Mouse (Mus musculus) heart, embryonic 11.5 days (tissue): ENCODE measurements around the gene Clk2. TPM values are rescaled to one million over a fixed set of nuclear protein-coding genes. Genes with fewer than 3 reads are reported as not detected.
"Not testable (repeated sequence)": the region's sequence is repeated elsewhere in the genome, so short reads cannot be mapped to it uniquely, and the experiment has no call there.

ENCODE experiments used
- ATAC-seq: fragments of 200-750 bp; cut with Nextera tagmentation; replicated peaks from 2 replicates; pipeline ENCODE4 v1.8.0; 2017; ENCODE audit warnings: moderate library complexity; ENCODE audit not compliant: insufficient number of reproducible peaks, low FRiP score, low TSS enrichment
- H3K27ac ChIP-seq: fragments of 300-500 bp; sonication (generic); 2 replicates; pipeline ENCODE4 v1.5.1; 2014; ENCODE audit warnings: mild to moderate bottlenecking, low read depth, low read length
- H3K27me3 ChIP-seq: fragments of 300-500 bp; sonication (generic); 2 replicates; pipeline ENCODE4 v1.6.1; 2014; ENCODE audit warnings: mild to moderate bottlenecking, low read length, mixed read lengths; ENCODE audit not compliant: control insufficient read depth, insufficient read depth
- H3K36me3 ChIP-seq: fragments of 300-500 bp; sonication (generic); 2 replicates; pipeline ENCODE4 v1.6.1; 2014; ENCODE audit warnings: mild to moderate bottlenecking, low read length, moderate library complexity, mixed read lengths; ENCODE audit not compliant: control insufficient read depth, insufficient read depth
- H3K4me1 ChIP-seq: fragments of 300-500 bp; sonication (generic); 2 replicates; pipeline ENCODE4 v1.6.1; 2014; ENCODE audit warnings: low read length; ENCODE audit not compliant: control insufficient read depth, insufficient read depth
- H3K4me2 ChIP-seq: fragments of 300-500 bp; sonication (generic); 2 replicates; pipeline ENCODE4 v1.6.1; 2014; ENCODE audit warnings: mild to moderate bottlenecking, moderate library complexity
- H3K4me3 ChIP-seq: fragments of 300-500 bp; sonication (generic); 2 replicates; pipeline ENCODE4 v1.5.1; 2014; ENCODE audit warnings: low read depth, low read length
- H3K9ac ChIP-seq: fragments of 300-500 bp; sonication (generic); 2 replicates; pipeline ENCODE4 v1.6.1; 2014; ENCODE audit warnings: mild to moderate bottlenecking, low read depth, low read length, moderate library complexity
- H3K9me3 ChIP-seq: fragments of 300-500 bp; sonication (generic); replicated peaks from 2 replicates; pipeline ENCODE4 v1.6.1; 2016; ENCODE audit warnings: low read length; ENCODE audit not compliant: control insufficient read depth
- WGBS: fragments of 180-500 bp; shearing (Covaris S2); extraction: QIAGEN DNeasy Blood & Tissue Kit; methylation state at CpG from one replicate; pipeline ENCODE4 v1.1.7; 2014; ENCODE audit not compliant: insufficient replicate concordance; 5-methylcytosine and 5-hydroxymethylcytosine counted together
- polyA plus RNA-seq: library from polyadenylated mRNA; unstranded; fragments of >200 nt; fragmentation: Nextera tagmentation; extraction: Ambion mirVana; gene quantifications from 2 replicates; pipeline ENCODE4 v1.2.1, GENCODE M21; 2014

Gene Clk2
- polyA plus RNA-seq, 1 experiment from 2014 or later = 20.1 TPM

- no peak for ATAC-seq
- Histone ChIP-seq H3K27ac (peak within 1 kb of the TSS; percentile 97), H3K27me3 (no peaks in the 10 kb centered on the region), H3K9me3 (no peaks in the 10 kb centered on the region), H3K36me3 (peaks cover 3% of the 10 kb centered on the region; the same call in 1 of the 2 replicates), H3K4me2 (peak within 1 kb of the TSS; percentile 66), H3K4me1 (peaks cover 31% of the 10 kb centered on the region), H3K9ac (peak within 1 kb of the TSS; percentile 82), H3K4me3 (peak within 1 kb of the TSS; percentile 77)
- under 1% methylated on average over 18 of the region's 19 CpGs for WGBS
Observed at GRCm38 (mm10) chr3:89214681-89215411, 50.3 kb downstream of the Clk2 start, which contains the start of gene Thbs3. TSS of gene Thbs3 (plus strand) at chr3:89215180.

- Histone ChIP-seq H3K4me2 (peak overlapping the region; percentile 66), H3K9ac (peak overlapping the region; percentile 82), H3K4me3 (peak overlapping the region; percentile 77), H3K27ac (no peak overlapping the region), H3K27me3 (no peaks in the 10 kb centered on the region), H3K36me3 (peaks cover 2% of the 10 kb centered on the region; the same call in 1 of the 2 replicates), H3K9me3 (no peaks in the 10 kb centered on the region), H3K4me1 (peaks cover 30% of the 10 kb centered on the region)
- WGBS = 0% methylated on average over 6 of the region's 6 CpGs
- ATAC-seq = no peak
Observed at GRCm38 (mm10) chr3:89215853-89216252, 51.3 kb downstream of the Clk2 start.

GRCm38 (mm10) chr3:89216407-89216806, 51.8 kb downstream of the Clk2 start:
- ATAC-seq, H3K4me2 ChIP-seq, H3K27ac ChIP-seq, H3K9ac ChIP-seq, H3K36me3 ChIP-seq, H3K9me3 ChIP-seq, H3K27me3 ChIP-seq, H3K4me3 ChIP-seq: not testable (repeated sequence)
- peaks cover 26% of the 10 kb centered on the region for H3K4me1 ChIP-seq
- 64% methylated on average over 7 of the region's 7 CpGs for whole genome bisulfite sequencing

- Histone ChIP-seq H3K4me1 (peaks cover 20% of the 10 kb centered on the region), H3K4me2 (no peak overlapping the region), H3K27ac (no peak overlapping the region), H3K4me3 (no peak overlapping the region), H3K9me3 (no peaks in the 10 kb centered on the region), H3K36me3 (no peaks in the 10 kb centered on the region), H3K9ac (no peak overlapping the region), H3K27me3 (no peaks in the 10 kb centered on the region)
- ATAC-seq = no peak
- 79% methylated on average over 1 of the region's 1 CpGs for WGBS
Observed at GRCm38 (mm10) chr3:89218271-89218670, 53.7 kb downstream of the Clk2 start.

- H3K36me3 ChIP-seq = no peaks in the 10 kb centered on the region
- no peak for ATAC-seq
- no peaks in the 10 kb centered on the region for H3K9me3 ChIP-seq
- H3K9ac ChIP-seq = no peak overlapping the region
- peaks cover 19% of the 10 kb centered on the region for H3K4me1 ChIP-seq
- no peak overlapping the region for H3K27ac ChIP-seq
- H3K27me3 ChIP-seq = no peaks in the 10 kb centered on the region
- no peak overlapping the region for H3K4me3 ChIP-seq
- H3K4me2 ChIP-seq = no peak overlapping the region
- WGBS = 25% methylated on average over 8 of the region's 8 CpGs
Observed at GRCm38 (mm10) chr3:89219546-89219945, 55.0 kb downstream of the Clk2 start.

GRCm38 (mm10) chr3:89221167-89221566, 56.6 kb downstream of the Clk2 start:
- Histone ChIP-seq H3K36me3 (no peaks in the 10 kb centered on the region), H3K27ac (no peak overlapping the region), H3K4me1 (0 out of 2 replicates have a peak, but pooled peaks cover 4% of the 10 kb centered on the region), H3K9ac (no peak overlapping the region), H3K27me3 (peaks cover 13% of the 10 kb centered on the region), H3K4me3 (no peak overlapping the region), H3K9me3 (no peaks in the 10 kb centered on the region), H3K4me2 (no peak overlapping the region)
- ATAC-seq = no peak
- 78% methylated on average over 5 of the region's 5 CpGs for WGBS

- peaks cover 9% of the 10 kb centered on the region; the same call in 1 of the 2 replicates for H3K4me1 ChIP-seq
- no peak for ATAC-seq
- H3K36me3 ChIP-seq = no peaks in the 10 kb centered on the region
- no peak overlapping the region for H3K9ac ChIP-seq
- no peaks in the 10 kb centered on the region for H3K9me3 ChIP-seq
- no peak overlapping the region for H3K4me2 ChIP-seq
- H3K27me3 ChIP-seq = peaks cover 25% of the 10 kb centered on the region
- no peak overlapping the region for H3K27ac ChIP-seq
- H3K4me3 ChIP-seq = no peak overlapping the region
- 73% methylated on average over 11 of the region's 11 CpGs for WGBS
Observed at GRCm38 (mm10) chr3:89224796-89225195, 60.2 kb downstream of the Clk2 start.

GRCm38 (mm10) chr3:89225321-89225815, 60.8 kb downstream of the Clk2 start:
- Histone ChIP-seq H3K4me2 (no peak overlapping the region), H3K9me3 (no peaks in the 10 kb centered on the region), H3K36me3 (no peaks in the 10 kb centered on the region), H3K4me1 (peaks cover 9% of the 10 kb centered on the region; the same call in 1 of the 2 replicates), H3K27me3 (peaks cover 30% of the 10 kb centered on the region), H3K4me3 (no peak overlapping the region), H3K27ac (no peak overlapping the region), H3K9ac (no peak overlapping the region)
- ATAC-seq = no peak
- 60% methylated on average over 12 of the region's 12 CpGs for WGBS
